Mouse (Mus musculus): ENCODE results near the gene Rapgef6. TPM values are rescaled to one million over a fixed set of nuclear protein-coding genes. Genes with fewer than 3 reads are reported as not detected.

Rapgef6 gene
- total and polyA plus RNA-seq, 3 experiments: 11.2 to 15.9 (median 14.6) TPM

DNA sequence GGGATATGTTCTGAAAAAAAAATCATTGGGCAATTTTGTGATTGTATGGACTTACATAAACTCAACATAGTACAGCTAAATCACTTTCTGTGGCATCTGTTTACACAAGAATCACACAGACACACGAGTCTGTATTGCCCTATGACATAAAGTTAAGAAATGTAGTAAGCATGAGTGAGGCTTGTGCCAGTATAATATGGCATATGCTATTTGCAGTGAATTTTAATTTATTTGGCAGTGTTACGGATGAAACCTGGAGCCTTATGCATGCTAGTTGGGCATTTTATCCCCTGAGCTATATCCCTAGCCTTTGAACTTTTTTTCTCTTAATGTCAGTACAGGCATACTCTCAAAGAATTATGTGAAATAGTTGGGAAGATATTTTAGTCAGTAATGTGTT, 16.8 kb downstream of the Rapgef6 start:
- intact Hi-C loops (cut with DNase I): loop anchor here (5.0 kb wide), 1 partner anchor 272 kb away; the partner anchor contains the start of gene Il3
- Histone ChIP-seq H3K27ac (no peak overlapping the region), H3K4me1 (ENCODE audit: control insufficient read depth, insufficient read depth, low read length) (peaks cover 6% of the 10 kb centered on the region), H3K36me3 (ENCODE audit: control insufficient read depth, insufficient read depth, low read length) (no peaks in the 10 kb centered on the region; the same call in none of the 2 replicates), H3K27me3 (ENCODE audit: control insufficient read depth, insufficient read depth, low read length) (no peaks in the 10 kb centered on the region), H3K9ac (ENCODE audit: low read depth, low read length) (no peak overlapping the region), H3K79me2 (replicated peaks; ENCODE audit: control insufficient read depth, insufficient read depth, low read length) (peaks cover 3% of the 10 kb centered on the region; the same call in 1 of the 2 replicates), H3K4me3 (no peak overlapping the region)
- 82% methylated on average over 2 of the region's 2 CpGs for WGBS
- TF ChIP-seq EP300 (IDR thresholded peaks at IDR 0.05; ENCODE audit: insufficient read depth, low read depth, low read length) (no peak), POLR2A (IDR thresholded peaks at IDR 0.05; ENCODE audit: insufficient read depth, low read depth, low read length) (no peak), CTCF (IDR thresholded peaks at IDR 0.05) (no peak)
- no peak for DNase-seq

DNA sequence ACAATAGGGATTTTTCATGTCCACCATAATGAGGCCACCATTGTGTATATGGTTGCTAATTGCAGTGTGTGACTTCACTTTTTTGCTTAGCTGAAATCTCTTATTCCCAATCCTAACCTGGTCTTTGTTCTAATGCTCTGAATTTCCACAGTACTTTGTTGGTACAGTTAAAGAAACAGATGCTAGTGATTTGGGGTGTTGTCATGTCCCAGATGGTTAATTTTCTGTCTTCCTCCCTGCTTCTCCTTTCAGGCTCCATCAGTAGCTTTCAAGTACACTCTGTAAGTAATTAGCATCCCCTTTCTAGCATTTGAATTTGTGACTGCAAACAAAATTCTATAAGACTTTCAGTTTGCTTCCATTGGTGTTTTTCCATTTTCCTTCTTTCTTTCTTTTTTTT, 17.7 kb downstream of the Rapgef6 start:
- intact Hi-C loops (cut with DNase I): no loop called here

DNA sequence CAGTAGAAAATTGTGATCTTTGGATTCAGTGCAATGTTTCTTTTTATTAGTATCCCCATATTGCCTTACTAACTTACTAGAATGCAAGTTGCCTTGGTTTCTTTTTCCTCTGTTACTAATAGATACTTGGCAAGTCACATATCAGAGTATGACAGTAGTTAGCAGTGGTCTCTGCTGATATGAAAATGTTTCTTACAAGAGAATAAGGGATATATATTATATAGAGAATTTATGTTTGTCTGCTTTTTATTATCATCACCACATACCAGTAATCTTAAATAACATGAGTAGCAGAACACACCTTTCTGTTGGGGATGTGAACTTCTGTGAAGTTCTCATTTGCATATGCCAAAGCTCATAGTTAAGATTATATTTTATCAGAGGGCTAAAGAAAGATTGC, 19.8 kb downstream of the Rapgef6 start:
- intact Hi-C loops (cut with DNase I): no loop called here
- DNase-seq: no peak
- H3K36me3 ChIP-seq (ENCODE audit: control insufficient read depth, insufficient read depth, low read length): peaks cover 4% of the 10 kb centered on the region

More for the DNA sequence above, 17.7 kb downstream of the Rapgef6 start:
- no peak for DNase-seq
- TF ChIP-seq CTCF (IDR thresholded peaks at IDR 0.05) (no peak), EP300 (IDR thresholded peaks at IDR 0.05; ENCODE audit: insufficient read depth, low read depth, low read length) (no peak), POLR2A (IDR thresholded peaks at IDR 0.05; ENCODE audit: insufficient read depth, low read depth, low read length) (no peak)
- Histone ChIP-seq H3K36me3 (ENCODE audit: control insufficient read depth, insufficient read depth, low read length) (no peaks in the 10 kb centered on the region; the same call in 1 of the 2 replicates), H3K27ac (no peak overlapping the region), H3K27me3 (ENCODE audit: control insufficient read depth, insufficient read depth, low read length) (no peaks in the 10 kb centered on the region), H3K4me1 (ENCODE audit: control insufficient read depth, insufficient read depth, low read length) (peaks cover 5% of the 10 kb centered on the region), H3K4me3 (no peak overlapping the region), H3K9ac (ENCODE audit: low read depth, low read length) (no peak overlapping the region), H3K79me2 (replicated peaks; ENCODE audit: control insufficient read depth, insufficient read depth, low read length) (peaks cover 3% of the 10 kb centered on the region; the same call in 1 of the 2 replicates)

GRCm38 (mm10) chr11:54554970-54555369, 32.3 kb downstream of the Rapgef6 start:
- WGBS: 88% methylated on average over 2 of the region's 2 CpGs
- no peak for DNase-seq
- no peak for TF ChIP-seq EP300 (IDR thresholded peaks at IDR 0.05; ENCODE audit: insufficient read depth, low read depth, low read length)
- TF ChIP-seq CTCF (IDR thresholded peaks at IDR 0.05): no peak
- no peak for TF ChIP-seq POLR2A (IDR thresholded peaks at IDR 0.05; ENCODE audit: insufficient read depth, low read depth, low read length)
- Histone ChIP-seq H3K27ac (no peak overlapping the region), H3K9ac (ENCODE audit: low read depth, low read length) (no peak overlapping the region), H3K79me2 (replicated peaks; ENCODE audit: control insufficient read depth, insufficient read depth, low read length) (no peaks in the 10 kb centered on the region), H3K27me3 (ENCODE audit: control insufficient read depth, insufficient read depth, low read length) (no peaks in the 10 kb centered on the region), H3K4me3 (no peak overlapping the region), H3K36me3 (ENCODE audit: control insufficient read depth, insufficient read depth, low read length) (no peaks in the 10 kb centered on the region), H3K4me1 (ENCODE audit: control insufficient read depth, insufficient read depth, low read length) (no peaks in the 10 kb centered on the region)
- intact Hi-C loops (cut with DNase I): no loop called here

More for the DNA sequence above, 19.8 kb downstream of the Rapgef6 start:
- no peak overlapping the region for H3K9ac ChIP-seq (ENCODE audit: low read depth, low read length)
- H3K27ac ChIP-seq: no peak overlapping the region
- TF ChIP-seq CTCF (IDR thresholded peaks at IDR 0.05) (no peak), POLR2A (IDR thresholded peaks at IDR 0.05; ENCODE audit: insufficient read depth, low read depth, low read length) (no peak), EP300 (IDR thresholded peaks at IDR 0.05; ENCODE audit: insufficient read depth, low read depth, low read length) (no peak)
- H3K4me3 ChIP-seq: no peak overlapping the region
- peaks cover 2% of the 10 kb centered on the region; the same call in 1 of the 2 replicates for H3K79me2 ChIP-seq (replicated peaks; ENCODE audit: control insufficient read depth, insufficient read depth, low read length)
- H3K27me3 ChIP-seq (ENCODE audit: control insufficient read depth, insufficient read depth, low read length): no peaks in the 10 kb centered on the region
- peaks cover 4% of the 10 kb centered on the region for H3K4me1 ChIP-seq (ENCODE audit: control insufficient read depth, insufficient read depth, low read length)

DNA sequence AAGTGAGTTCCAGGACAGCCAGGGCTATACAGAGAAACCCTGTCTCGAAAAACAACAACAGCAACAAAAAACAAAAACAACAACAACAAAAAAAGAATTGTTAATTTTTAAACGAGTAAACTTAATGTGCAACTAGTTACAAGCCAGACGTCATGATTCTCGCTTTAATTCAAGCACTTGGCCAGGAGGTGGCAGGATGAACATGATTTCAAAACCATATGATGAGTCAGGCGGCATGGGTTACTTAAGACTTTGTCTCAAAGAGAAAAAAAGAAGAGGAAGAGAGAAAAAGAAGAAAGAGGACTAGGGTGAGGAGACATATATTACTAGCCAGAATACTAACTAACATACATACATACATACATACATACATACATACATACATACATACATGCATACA, 40.1 kb downstream of the Rapgef6 start:
- Histone ChIP-seq H3K79me2 (replicated peaks; ENCODE audit: control insufficient read depth, insufficient read depth, low read length) (no peaks in the 10 kb centered on the region), H3K4me3 (no peak overlapping the region), H3K4me1 (ENCODE audit: control insufficient read depth, insufficient read depth, low read length) (no peaks in the 10 kb centered on the region), H3K9ac (ENCODE audit: low read depth, low read length) (no peak overlapping the region), H3K27ac (no peak overlapping the region), H3K27me3 (ENCODE audit: control insufficient read depth, insufficient read depth, low read length) (no peaks in the 10 kb centered on the region), H3K36me3 (ENCODE audit: control insufficient read depth, insufficient read depth, low read length) (no peaks in the 10 kb centered on the region)
- 57% methylated on average over 5 of the region's 5 CpGs for WGBS
- peak in 1 of 2 experiments; percentile 13 for DNase-seq
- TF ChIP-seq EP300 (IDR thresholded peaks at IDR 0.05; ENCODE audit: insufficient read depth, low read depth, low read length) (no peak), POLR2A (IDR thresholded peaks at IDR 0.05; ENCODE audit: insufficient read depth, low read depth, low read length) (no peak), CTCF (IDR thresholded peaks at IDR 0.05) (peak; percentile 50)
- intact Hi-C loops (cut with DNase I): no loop called here

GRCm38 (mm10) chr11:54567959-54568358, 45.3 kb downstream of the Rapgef6 start:
- intact Hi-C loops (cut with DNase I): no loop called here

More at GRCm38 (mm10) chr11:54567959-54568358, 45.3 kb downstream of the Rapgef6 start:
- H3K27me3 ChIP-seq (ENCODE audit: control insufficient read depth, insufficient read depth, low read length): no peaks in the 10 kb centered on the region
- 43% methylated on average over 1 of the region's 1 CpGs for WGBS
- H3K9ac ChIP-seq (ENCODE audit: low read depth, low read length): no peak overlapping the region
- no peaks in the 10 kb centered on the region for H3K4me1 ChIP-seq (ENCODE audit: control insufficient read depth, insufficient read depth, low read length)
- H3K4me3 ChIP-seq: no peak overlapping the region
- no peak for DNase-seq
- no peaks in the 10 kb centered on the region; the same call in none of the 2 replicates for H3K36me3 ChIP-seq (ENCODE audit: control insufficient read depth, insufficient read depth, low read length)
- no peak overlapping the region; the same call in 1 of the 2 replicates for H3K27ac ChIP-seq
- no peak for TF ChIP-seq CTCF (IDR thresholded peaks at IDR 0.05)
- no peak for TF ChIP-seq EP300 (IDR thresholded peaks at IDR 0.05; ENCODE audit: insufficient read depth, low read depth, low read length)
- no peak for TF ChIP-seq POLR2A (IDR thresholded peaks at IDR 0.05; ENCODE audit: insufficient read depth, low read depth, low read length)
- H3K79me2 ChIP-seq (replicated peaks; ENCODE audit: control insufficient read depth, insufficient read depth, low read length): no peaks in the 10 kb centered on the region

Data from heart, adult 2 months (tissue).